Mouse (Mus musculus): Measurements from ENCODE around the gene Pfpl.

Pfpl gene

DNA sequence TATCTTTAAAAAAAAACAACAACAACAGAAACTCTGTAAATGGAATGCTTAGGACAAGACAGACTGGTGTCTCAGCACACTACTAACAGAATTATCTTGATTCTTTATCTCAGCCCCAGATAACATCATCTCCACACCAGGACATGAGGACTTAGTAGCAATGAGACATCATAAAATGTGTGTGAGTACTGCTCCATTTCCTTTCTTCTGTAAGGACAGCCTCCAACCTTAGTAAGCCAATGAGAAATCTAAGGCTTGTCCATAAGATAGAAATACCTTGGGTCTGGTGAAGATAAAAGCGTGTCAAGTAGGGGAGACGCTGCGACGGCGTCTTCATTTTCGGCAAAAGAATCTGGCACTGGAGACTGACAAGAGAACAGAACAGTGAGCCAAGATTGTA is at the start of gene Pfpl:
Gene Pfpl, plus strand, starts transcription at position 301 of the 400 bp plus-strand sequence.
- DNase-seq (ENCODE audit: low spot score): no peak

DNA sequence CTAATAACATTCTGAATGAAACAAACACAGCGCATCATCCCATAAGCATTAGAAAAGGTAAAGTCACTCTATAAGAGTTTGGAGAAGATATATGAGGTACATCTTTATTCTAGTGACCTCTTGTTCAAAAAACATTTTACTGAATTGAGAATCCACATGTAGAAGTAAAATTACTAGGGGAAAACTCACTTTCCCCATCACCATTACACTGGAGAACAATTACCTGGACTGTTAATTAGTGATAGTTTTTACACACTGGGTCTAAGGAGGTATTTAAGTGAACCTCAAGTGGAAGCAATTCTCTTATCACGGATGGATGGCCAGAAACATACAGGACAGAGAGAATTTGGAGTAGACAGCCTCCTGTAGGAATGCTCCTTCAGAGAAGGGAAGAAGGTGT is 40.7 kb upstream of the Pfpl start, which contains the start of gene Olfr1440:
Gene Olfr1440, plus strand, starts transcription at position 301 of the 400 bp plus-strand sequence.
- DNase-seq (ENCODE audit: low spot score): no peak

DNA sequence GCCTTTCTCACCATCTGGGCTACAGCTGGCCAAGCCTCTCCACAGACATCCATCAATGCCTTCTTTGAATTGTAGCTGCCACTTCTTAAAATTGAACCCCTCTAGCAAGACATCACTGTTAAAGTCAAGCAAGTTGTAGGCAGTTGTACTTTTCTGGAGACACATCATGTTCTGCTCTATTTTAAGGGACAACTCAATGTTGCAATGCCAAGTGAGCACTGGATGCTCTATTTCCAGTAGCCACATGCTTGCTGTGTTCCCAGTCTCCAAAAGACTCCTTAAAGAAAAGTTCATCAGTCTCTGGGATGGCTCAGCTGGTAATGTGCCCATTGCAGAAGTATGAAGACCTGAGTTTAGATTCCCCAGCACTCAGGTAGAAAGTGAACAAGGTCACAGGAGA is 14.0 kb upstream of the Pfpl start:
- DNase-seq (ENCODE audit: low spot score): no peak

DNA sequence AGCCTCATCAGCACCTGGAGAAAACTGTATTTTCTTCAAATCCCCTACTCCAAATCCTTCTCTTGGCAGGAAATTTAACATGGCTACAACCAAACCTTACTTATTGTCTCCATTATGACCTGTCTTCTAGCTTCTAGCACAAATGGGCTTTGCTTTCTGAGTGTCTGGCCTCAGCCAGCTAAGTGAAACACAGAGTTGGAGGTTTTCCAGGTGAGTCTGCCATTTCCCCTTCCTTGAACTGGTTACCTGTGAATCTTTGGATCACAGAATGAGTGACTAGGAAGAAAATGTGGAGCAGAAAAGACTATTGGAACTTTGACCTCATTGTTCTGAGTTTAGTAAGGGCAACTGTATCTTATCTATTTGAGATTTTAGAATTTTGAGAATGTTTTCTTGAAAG is 10.3 kb upstream of the Pfpl start, which contains the start of gene Olfr1441:
Gene Olfr1441, plus strand, starts transcription at position 73 of the 400 bp plus-strand sequence.
- DNase-seq (ENCODE audit: low spot score): no peak

DNA sequence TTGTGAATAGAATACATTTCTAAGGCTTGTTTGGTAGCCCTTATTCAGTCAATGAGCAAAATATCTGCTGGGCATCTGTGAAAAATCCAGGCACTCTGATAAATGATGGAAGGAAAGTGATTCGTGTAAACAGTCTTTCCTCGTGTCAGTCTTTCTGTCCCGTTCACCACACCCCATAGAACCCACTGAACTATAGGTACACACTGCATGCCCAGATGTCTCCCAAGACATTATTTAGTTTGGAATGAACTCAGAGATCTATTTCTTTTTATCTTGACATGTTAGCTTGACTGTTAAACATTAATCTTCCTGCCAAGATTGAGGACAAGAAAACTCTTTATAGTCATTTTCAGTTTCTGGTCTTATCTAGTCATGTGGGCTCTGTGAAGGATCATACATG is 9.4 kb upstream of the Pfpl start:
- no peak for DNase-seq (ENCODE audit: low spot score)

DNA sequence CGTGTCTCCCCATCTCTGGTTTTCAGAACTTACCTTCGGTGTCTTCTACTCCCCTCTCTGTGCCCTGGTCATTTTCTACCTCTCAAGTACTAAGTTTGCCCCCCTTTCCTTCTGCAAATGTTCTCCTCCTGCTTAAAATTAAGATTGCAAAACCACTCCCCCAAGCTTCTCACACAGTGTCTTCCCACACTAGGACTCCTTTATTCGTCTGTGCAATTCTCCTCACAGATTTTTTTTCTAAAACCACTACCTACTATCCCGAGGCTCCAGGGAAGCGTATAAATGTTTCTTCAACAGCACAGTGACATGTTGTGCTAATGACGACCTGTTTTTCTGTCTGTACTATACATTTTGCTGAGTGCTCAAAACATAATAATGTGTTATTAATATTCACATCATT is 7.2 kb upstream of the Pfpl start:
- DNase-seq (ENCODE audit: low spot score): no peak

DNA sequence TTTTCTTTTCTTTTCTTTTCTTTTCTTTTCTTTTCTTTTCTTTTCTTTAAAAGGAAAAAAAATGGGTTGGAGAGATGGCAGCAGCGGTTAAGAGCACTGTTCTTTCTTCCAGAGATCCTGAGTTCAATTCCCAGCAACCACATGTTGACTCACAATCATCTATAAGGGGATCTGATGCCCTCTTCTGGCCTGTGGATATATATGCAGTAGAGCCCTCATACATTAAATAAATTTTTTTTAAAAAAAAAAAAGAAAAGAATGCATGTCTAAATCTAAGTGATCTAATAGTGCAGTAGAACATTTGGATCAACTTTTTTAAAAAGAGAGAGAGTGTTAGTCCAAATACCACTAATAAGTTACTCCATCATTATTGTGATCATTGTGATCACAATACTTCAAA is 6.0 kb upstream of the Pfpl start:
- no peak for DNase-seq (ENCODE audit: low spot score)

DNA sequence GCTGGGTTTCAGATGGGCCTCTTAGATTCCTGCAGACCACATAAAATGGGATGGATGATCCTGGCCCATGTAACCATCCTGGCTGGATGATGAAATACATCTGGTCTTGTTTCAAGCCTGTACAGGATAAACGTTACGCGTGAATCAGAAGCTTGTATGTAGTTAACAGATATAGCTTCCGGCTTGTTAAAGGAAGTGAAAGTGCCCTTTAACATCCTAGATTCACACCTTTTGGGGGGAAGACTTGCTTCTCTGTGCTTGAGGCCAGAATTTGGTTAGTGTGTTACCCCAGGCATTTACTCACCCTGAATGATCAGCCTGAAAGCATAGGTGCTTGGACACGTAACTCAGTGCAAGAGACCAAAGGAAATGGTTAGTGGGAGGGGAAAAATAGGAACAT is 604 bp upstream of the Pfpl start:
- DNase-seq (ENCODE audit: low spot score): no peak

DNA sequence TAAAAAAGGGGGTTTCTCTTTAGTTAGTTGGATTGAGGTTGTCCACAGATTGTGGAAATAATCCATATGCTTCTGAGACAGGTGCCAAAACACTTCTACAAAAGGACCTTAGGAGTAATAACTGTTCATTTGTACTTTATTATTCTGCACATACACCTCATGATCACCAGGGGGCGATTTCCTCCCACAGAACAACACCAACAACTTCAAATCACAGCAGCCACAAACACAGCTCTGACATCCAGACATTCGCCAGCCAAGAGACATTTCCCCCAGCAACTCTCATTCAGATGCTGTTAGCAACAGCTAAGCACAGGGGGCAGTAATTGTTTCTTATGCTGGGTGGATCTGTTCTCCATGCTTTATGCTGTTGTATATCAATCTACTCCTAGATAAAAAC is 5.3 kb downstream of the Pfpl start:
- no peak for DNase-seq (ENCODE audit: low spot score)

DNA sequence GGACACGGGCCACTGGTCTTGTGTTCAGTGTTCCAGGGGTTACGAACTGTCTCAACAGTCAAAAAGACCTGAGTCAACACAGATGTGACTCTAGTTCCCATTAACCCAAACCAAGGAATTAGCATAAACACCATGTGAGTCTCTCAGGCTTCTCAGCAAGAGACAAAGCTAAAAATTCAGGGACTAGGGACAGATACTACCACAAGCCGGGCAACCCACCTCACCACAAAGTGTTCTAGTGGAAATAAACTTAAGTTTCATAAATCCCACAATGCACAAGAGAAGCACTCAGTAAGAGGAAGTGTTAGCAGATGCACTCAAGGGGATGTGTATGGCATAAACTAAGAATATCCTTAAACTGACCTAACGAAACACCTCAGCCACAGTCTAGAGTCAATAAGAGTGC is 7.3 kb downstream of the Pfpl start:
- no peak for DNase-seq (ENCODE audit: low spot score)

DNA sequence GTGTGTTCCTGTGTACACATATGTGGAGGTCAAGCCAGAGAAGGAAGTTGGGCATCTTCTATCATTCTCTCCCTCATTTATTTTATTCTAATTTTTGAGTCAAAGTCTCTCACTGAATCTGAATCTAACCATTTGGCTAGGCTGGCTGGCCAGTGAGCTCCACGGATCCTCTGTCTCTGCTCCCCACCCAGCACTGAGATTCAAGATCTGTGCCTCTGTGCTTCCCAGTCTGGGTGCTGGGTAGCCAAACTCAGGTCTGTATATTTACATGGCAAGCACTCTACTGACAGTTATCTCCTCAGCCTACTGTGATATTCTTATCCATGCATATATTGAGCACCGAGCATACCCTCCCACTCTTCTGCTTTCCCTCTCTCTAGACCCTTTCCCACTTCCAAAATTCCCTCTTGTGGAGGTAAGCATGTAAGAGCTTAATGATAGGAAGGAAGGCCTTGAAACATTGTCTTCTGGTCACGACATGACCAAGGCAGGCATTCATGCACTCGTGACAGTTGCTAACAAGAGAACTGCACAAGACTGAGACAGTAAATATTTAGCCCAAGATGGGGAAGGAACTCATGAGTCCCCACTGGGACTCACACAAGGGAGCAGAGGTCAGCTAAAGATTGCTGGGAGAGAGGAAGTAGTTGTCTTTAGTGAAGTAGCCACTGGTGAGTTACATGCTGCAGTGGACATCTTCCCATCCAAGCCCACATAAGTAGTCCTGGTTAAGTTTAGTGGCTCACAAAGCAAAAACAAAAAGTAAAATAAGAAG is 8.2 kb downstream of the Pfpl start:
- no peak for DNase-seq (ENCODE audit: low spot score)

DNA sequence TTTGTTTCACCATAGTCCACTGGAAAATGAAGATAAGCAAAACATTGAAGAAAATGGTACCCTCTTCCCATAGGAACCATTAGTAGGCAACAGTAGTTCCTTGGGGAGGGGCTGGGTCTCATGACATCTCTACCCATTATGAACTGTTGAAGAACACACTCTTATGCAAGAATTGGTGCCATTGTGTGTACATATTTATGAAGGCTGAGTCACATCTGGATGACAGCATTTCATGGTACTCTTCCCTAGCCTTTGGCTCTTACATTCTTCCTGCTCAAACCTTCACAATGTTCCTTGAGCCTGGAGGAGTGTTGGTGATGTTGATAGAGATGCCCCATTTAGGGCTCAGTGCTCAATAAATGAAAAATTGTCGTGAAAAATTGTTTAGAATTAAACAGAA is 11.9 kb downstream of the Pfpl start:
- no peak for DNase-seq (ENCODE audit: low spot score)

DNA sequence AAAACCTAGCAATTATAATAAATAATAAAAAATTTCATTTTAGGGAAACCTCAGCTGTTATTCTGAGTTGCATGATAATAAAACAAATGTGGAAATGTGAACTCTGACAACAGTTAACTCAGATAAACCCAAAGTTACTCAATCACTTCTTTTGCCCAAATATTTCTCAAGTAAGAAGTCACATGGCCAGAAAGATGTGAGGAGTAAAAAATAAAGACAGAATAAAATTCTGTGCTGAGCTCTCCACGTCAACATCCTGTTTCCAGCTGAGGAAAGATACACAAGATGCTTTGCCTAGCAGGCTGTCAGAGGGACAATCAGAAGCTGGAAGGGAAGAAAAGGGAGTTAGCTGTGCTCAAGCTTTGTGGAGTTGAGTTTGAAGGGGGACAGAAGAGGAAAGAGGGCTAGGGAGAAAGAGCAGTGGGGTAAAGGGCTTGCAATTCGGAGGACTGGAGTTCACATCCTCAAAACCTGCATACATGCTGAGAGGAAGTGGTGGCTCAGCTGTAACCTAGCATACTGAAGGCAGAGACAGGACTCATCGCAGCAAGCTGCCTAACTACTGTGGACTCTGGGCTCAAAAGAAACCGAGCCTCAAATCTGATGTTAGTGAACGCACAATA is 12.5 kb downstream of the Pfpl start:
- no peak for DNase-seq (ENCODE audit: low spot score)

DNA sequence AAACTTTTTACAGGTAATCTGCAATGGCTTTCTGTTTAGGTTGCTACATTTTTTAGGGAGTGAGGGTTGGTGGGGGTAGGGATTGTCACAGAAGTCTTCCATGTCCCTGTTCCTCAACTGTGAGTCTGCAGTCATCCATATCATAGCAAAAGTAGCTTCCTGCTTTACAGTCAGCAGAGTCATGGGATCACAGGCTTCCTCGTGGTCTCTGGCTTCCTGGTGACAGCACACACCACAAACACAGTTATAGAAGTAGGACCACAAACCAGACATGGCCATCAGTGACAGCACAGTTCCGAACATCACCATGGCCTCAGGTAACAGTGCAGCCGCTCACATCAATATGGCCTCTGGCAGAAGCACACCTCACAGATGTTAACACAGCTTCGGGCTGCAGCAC is 14.9 kb downstream of the Pfpl start:
- no peak for DNase-seq (ENCODE audit: low spot score)

DNA sequence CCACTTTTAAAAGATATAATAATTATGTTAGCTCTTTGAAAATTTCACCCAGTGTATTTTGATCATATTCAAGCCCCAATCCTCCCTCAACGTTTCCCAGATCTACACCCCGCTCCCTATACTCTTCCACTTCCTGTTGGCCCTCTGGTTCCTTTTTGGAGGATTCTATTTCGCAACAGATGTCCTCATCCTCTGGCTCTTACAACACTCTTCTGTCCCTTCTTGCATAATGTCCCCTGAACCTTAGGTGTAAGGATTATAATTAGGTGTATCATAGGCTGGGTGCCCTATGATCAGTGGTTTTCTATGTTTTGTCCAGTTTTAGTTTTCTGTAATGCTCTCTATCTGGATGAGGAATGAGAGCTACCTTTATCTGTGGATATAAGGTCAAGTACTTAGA is 17.3 kb downstream of the Pfpl start:
- no peak for DNase-seq (ENCODE audit: low spot score)

DNA sequence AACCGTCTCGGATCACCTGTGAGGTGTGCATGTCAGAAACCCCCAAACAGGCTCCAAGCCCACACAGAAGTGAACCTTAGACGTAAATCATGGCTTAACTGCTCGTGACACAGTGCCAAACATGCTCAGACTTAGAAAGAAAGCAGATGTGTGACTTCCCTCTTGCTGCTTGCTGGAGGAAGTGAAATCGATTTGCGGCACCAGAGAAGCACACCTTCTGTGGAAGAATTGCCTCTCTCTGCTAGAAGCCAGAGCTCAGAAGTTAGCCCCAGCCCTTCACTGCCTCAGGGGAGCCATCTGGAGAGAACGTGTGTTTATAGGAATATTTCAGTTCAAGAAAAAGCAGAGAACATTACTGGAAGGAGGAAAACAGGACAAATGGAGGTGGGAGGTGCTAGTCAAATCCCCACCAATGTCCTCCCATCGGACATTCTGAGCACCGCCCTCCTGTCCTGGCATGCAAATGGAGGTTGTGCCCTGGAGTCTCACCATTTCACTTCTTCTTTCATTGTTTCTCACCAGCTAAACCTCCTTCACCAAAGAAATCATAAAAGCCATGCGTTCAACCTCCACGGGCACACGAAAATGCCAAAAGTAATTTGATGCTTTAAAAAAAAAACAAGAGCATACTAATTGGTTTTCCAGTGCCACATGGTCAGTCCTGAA is 29.8 kb downstream of the Pfpl start:
- DNase-seq (ENCODE audit: low spot score): no peak

DNA sequence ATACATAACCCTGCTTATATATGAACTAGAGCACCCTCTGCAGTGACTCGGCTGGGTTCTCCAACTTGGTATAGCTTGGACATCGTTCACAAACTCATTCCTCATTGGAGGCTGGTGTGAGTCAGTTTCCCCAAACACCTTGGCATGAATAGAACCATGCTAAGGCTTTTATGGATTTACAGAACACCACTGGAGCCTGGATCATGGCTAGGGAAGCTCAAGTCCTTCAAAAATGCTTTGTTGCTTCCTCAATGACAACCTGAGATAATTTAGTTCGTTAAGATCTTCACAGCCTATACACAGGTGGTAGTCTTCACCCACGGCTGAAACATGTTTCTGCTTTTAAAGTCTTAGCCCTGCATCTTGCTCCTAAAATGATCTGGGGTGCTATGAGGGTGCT is 31.8 kb downstream of the Pfpl start:
- DNase-seq (ENCODE audit: low spot score): no peak

DNA sequence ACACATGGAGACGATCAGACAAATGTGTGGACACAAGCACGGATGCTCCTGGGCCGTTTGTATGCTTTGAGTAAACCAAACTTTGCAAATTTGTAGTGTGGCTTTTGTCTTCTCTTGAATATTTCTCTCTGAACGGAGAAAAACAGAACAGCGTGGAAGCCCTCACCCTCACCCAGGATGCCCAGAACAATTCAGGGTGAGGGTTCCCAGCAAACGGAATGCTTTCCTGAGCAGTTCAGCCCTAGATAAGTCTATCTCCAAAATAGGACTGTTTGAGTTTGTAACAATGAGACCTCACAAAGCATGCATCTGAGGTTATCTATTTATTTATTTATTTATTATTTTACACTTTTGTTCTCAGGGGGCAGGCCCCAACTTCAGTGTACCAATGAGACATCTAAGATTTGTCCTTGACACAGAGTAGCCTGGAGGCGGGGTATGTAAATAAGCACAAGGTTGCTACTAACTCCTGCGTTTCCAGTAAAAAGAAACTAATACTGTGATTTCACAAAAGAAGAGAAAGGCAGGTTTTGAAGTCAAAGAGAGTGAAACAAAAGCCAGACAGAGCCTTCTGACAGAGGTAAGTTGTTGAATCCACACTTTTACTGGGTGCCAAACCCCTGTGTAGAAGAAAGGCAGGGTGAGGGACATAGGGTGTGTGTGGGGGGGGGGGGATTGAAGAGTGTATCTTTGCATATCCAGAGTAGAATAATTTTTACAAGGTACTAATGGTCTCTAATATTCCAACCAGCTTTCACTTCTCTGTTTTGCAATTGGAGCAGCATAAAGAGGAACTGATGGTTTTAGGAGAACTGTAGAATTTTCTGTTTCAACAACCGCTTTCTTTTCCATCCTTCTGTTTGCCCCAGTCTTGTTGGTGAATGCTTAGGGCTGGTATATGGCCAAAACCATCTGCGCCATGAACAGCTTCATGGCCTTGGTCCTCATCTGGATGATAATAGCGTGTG is 32.9 kb downstream of the Pfpl start, which contains the start of gene Mpeg1:
Gene Mpeg1, plus strand, starts transcription at position 498 of the 968 bp plus-strand sequence.
- DNase-seq (ENCODE audit: low spot score): no peak

DNA sequence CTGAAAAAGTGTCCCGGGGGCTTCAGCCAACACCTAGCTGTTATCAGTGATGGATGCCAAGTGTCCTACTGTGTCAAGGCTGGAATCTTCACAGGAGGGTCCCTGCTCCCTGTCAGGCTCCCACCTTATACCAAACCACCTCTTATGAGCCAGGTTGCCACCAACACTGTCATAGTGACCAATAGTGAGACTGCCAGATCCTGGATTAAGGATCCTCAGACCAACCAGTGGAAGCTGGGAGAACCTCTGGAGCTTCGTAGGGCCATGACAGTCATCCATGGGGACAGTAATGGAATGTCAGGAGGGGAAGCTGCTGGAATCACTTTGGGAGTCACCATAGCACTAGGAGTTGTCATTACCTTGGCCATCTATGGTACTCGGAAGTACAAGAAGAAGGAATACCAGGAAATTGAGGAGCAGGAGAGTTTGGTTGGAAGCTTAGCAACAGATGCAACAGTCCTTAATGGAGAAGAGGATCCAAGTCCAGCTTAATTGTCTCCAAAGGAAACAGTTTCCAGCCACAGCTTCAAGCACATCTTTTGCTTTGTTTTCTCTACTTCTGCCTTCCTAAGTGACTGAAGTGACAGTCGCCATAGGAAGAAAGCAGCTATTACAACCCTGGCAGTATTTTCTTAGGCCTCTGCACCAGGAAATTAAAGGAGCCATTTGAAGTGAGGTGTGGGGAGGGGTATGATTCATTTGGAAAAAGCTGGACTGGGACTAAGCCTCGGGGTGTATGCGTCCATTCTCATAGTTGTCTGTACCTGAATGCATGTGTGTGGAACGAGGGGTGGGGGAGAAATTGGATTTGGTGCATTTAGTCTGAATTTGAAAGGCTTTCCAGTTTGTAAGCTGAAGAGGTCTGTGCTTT is 35.4 kb downstream of the Pfpl start:
- DNase-seq (ENCODE audit: low spot score): no peak

DNA sequence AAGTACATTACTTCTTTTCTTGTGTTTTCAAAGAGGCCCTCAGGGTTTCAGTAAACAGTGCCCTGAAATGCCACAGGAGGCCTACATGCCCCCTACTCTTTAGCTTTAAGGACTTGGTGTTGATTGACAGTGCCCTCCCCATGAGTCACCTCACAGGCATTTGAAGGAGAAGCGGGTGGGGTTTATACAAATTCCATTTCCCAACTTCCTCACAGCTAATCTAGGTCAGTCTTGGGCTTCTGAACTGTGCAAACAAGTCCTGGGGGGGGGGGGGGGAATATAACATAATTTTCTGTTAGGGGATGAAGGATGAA is 36.0 kb downstream of the Pfpl start:
- DNase-seq (ENCODE audit: low spot score): no peak

DNA sequence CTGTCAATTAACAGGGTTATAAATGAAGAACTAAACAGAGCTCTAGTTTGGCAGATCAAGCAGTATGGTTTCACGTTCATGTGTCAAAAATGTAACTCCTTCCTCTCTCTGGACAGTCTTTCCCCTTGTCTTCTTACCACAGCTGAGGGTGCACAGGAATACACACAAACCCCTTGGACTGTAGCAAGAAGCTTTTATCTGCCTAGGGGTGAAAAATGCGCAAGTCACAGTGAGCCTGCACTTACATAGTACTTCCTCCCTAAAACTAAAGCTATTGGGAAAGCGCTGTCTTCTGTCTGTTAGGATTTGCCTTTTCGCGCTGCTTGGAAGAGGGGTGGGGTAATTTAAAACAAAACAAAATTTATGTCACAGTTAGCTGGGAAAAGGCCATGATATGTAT is 36.4 kb downstream of the Pfpl start:
- no peak for DNase-seq (ENCODE audit: low spot score)
